Mouse (Mus musculus) adrenal gland, adult 2 months (tissue): Measurements from ENCODE around the gene Syne3. TPM values are rescaled to one million over a fixed set of nuclear protein-coding genes. Genes with fewer than 3 reads are reported as not detected.

Experiments
- DNase-seq: peaks from one replicate; pipeline ENCODE4 v3.0.0; 2021
- polyA plus RNA-seq: library from polyadenylated mRNA; depleted of rRNA; stranded (reverse); fragments of >200 nt; gene quantifications from 2 replicates; pipeline ENCODE4 v1.2.3, GENCODE M21; 2012
- total RNA-seq, 2 experiments: library from RNA; stranded (reverse); gene quantifications; 2 replicates each; pipeline ENCODE4 v1.2.3; 2021

The Syne3 gene
- total and polyA plus RNA-seq, 3 experiments: 4.3 to 16.1 (median 9.1) TPM

DNA sequence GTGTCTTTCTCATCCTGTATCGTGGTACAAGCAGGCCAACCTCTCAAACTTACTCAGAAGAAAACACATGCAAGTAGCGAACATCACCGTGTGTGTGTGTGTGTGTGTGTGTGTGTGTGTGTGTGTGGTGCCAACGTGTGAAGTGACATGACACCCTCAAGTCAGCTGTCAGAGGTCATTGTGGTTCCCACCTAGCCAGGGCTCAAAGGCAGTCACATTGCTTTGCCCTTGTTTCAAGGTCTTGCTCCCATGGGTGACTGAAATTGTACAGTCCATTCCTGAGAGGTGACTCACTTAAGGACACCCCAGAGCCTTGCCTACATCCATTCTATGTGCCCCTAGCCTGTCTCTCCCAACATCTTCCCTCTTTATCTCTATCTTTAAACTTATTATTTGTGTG, 40.0 kb downstream of the Syne3 start:
- DNase-seq: peak; percentile 39

DNA sequence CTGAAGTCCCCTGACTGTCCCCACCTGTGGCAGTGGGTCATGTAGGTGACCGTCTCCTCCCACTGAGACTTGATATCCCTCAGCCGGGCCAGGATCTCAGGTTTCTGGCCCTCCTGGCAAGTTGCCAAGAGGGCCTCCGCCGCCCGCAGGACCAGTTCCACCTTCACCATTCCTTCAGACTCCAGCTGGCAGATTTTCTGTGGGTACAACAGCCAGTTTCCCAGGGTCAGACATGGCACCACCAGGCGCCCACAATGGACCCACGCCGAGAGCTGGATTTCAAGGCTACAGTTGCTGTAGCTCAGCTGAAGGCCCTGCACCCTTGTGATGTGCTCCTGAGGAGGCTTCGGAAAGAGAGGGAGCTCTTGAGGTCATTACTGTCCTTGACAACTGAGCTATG, 40.4 kb downstream of the Syne3 start:
- peak; percentile 55 for DNase-seq

DNA sequence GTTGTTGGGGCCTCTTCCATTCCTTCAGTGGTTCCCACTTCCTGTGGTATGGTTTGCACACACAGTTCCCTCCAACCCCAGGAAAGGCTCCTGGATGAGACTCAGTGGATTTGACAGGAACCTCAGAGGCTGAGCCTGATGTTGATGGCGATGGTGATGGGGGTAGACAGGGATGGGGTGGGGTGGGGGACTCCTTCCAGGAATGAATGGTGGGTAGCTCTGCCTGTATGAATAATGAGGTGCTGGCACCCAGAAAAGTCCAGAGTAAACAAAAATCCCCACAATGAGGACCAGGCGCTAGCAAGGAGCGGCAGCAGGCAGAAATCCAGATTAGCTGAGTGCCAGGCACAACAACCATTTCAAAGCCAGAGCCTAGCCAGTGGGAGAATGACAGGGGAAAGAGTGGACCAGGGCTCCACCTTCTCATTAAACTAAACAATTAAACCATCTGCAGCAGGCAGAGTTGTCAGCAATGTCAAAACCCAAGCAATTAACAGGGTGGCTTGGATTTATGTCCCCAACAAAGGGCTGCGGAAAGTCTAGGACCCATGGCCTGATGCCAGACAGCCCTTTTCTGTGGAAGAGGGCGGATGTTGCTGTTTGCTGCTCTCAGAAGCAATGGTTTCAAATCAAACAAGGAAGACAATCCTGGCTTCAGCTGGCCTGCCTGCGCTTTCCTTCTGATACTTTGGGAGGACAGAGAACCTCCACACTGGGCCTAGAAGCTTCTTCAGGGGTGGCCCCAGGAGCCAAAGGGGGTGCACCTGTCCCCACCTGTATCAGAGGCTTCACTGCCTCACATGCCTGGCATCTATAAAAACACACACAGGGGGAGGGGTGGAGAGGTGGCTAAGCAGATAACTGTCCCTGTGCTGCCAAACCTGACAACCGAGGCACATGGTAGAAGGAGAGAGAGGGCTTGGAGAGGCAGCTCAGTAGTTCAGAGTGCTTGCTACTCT, 44.4 kb downstream of the Syne3 start:
- no peak for DNase-seq

DNA sequence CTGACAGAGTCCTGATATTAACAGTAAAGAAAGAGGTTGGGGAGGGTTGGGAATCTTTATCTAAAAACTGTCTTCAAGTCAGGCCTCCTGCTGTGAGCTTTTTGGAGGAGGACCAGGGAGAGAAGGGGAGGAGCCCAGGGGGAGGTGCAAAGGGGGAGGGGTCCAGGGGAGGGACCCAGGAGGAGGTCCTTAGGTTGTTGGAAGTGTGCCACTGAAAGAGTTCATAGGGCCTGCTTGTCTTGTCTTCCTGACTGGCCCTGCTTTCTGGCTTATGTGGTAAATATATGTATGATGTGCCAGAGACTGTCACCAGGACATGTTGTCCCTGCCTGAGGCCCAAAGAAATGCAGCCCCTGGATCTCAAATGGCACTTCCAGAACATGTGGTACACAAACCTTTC, 49.2 kb downstream of the Syne3 start:
- DNase-seq: no peak

DNA sequence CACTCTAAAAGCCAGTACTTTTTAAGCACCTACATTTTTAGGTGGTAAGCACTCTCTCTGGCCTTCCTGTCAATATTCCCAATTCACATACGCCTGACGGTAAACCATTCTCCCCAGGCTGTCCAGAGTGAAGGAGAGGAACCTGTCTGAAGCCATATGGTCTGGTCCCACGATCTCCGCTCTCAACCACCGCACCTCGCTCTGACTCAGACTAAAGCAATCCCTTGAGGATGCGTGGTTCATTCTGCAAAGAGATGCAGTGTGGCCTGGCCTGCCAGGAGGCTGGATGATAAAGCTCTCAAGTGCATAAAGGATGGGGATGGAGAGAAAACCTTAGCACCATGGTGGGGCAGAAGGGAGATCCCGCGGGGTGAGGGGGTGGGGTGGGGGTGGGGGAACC, 49.6 kb downstream of the Syne3 start:
- no peak for DNase-seq

DNA sequence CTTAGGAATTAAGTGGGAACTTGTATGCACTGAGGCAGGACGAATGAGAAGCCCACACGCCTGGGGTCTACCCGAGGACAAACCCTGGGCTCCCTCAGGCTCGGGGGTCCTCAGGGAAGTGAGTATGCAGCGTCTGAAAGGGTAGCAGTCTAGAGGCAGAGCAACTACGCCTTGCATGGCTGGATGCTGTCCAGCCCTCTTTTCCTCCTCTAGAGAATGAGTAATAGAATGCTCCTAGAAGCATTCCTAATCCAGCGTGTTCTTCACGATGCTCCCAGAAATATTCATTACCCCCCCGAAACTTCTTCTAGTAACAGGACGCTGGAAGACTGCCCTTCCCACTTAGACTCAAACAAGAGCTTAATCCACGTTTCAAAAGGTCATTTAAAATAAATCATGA, 51.3 kb downstream of the Syne3 start:
- no peak for DNase-seq

DNA sequence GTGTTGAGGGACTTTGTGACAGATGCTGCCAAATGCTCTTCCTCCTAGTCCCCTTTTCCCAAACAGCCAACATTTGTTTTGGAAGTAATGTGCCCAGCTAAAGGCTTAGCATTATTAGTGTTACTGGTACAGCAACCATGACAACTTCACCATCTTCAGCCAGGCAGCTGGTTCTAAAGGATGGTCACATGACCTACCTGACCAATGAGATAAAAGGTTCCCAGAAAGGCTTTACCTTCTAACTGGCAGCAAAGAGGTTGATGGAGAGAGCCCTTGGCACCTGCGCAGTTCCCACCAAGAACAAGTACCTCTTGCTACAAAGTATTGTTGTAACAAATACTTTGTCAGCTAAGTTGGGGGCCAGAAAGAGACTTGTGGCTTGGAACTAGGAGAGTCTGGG, 52.4 kb downstream of the Syne3 start:
- no peak for DNase-seq

DNA sequence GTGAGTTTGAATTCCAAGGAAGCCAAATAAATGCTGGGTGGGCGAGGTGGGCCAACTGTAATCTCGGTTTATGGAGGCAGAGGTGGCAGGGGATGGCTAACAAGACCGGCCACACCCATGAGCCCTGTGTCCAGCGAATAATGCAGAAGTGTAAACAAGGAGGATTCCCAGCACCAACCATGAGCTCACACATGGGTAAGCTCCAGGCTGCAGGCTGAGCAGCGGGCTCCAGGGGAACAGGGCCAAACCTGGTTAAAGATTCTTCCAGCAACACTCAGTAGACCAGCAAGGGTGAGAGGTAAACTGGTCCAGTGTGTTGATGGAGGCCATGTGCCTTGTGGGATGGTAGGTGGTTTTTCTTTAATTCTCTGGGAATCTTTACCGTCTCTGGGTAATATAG, 53.2 kb downstream of the Syne3 start:
- DNase-seq: no peak

DNA sequence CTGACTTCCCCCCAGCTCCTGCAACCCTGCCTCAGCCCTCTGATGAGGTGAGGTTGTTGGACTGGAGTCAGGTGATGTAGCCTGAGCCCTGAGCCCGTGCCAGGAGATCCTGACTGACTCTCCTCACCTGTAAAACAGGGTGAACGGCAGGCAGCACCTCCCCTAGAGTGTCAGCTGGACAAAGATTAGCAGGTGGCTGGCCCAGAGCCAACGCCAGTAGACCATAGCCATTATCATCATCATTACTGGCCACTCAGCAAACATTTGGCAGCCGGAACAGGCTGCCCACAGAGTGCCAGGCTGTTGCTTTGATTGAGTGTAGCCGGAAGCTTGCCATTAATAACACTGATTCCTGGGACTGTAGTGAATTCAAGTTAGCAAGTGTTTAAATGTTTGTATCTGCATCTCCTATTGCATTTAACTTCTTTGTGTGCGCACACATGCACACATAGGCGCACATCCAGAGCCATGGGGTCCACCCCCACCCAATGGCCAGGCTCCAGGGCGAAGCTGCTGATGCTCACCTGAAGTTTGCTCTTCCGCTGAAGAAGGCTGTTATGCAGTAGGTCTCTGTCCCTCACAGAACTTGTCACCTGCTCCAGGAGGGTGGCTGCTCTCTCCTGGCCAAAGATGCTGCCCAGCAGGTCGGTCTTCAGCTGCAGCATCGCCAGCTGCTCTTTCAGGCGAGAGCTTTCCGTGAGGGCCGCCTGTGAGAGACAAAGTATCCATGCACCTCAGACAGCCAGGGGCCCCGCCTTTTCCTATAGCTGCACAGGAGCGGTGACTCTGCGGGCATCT, 54.4 kb downstream of the Syne3 start:
- DNase-seq: no peak

DNA sequence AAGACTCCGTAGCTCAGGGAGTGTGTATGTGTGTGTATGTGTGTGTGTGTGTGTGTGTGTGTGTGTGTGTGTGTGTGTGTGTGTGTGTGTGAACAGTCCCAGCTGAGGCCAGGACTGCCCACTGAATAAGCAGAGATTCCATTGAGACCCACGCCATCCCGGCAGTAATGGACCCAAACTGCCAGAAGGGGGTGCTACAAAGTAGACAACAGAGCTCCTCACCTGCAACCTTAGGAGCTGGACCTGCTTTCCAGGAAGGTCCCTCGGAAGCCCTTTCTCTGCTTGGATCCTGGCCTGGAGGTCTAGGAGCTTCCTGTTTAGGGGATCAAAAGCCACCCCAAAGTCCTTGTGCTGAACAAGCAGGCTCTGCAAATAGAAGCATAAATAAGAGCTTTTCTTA, 55.7 kb downstream of the Syne3 start:
- DNase-seq: peak; percentile 63

DNA sequence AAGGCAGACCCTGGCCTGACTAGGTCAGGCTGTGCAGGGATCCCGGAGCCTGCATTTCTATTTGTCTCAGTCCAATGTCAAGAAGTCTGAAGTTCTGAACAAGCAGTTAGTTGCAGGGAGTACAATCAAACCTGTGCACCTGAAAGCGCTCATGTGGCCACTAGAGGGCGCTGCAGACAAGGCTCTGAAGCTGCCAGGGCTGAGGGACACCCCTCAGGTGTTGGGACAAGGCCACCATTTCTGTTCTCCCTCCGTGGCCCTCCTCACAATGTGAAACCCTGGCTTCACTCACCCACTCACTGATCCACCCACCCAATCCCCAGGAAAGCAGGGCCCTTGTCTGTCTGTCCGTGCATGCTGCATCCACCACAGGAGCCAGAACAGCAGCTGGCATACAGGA, 57.2 kb downstream of the Syne3 start:
- peak; percentile 70 for DNase-seq

DNA sequence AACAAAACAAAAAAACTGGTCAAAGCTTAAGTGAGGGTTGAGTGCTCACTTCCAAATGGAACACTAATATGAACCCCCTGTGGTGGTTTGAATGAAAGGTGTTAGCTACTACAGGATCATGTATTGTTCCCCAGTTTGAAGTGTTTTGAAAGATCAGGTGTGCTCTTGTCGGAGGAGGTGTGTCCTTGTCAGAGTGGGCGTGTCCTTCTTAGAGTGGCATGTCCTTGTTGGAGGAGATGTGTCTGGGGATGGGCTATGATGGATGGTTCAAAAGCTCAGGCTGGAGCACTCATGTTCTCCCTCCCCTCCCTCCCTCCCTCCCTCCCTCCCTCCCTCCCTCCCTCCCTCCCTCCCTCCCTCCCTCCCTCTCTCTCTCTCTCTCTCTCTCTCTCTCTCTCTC, 61.7 kb downstream of the Syne3 start:
- DNase-seq: no peak

DNA sequence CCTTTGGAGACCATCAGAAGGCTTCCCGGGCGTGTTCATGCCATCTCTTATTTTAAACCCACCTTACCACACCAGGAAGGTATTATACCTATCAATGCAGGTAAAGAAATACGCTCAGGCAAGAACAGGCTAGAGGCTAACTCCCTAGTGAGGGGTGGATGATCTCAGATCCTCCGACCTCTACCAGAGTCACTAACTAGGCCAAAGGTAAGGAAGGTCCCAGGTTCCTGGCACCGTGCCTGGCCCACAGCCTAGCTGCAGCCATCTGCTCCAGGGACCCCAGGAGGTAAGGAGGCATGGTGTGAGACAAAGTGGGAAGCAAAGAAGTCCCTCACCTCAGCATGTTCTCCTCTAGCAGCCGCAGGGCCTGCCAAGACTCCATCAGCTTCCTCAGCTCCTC, 63.4 kb downstream of the Syne3 start:
- no peak for DNase-seq

DNA sequence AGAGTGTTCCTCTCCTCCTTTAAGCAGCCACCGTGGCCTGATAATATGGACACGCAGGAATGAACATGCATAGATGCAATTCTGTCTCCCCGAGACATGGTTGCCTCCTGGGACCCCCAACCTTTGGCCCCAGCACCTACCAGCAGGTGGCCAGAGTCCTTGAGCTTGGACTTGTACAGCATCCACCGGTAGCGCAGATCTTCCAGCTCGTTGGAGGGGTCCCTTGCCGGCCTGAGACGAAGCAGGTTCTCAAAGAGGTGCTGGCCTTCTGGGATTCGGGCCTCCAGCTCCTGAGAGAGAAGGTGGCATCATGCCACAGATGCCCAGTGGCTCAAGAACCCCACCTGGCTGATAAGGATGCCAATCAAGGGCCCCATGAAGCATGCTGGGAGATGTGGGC, 69.1 kb downstream of the Syne3 start:
- no peak for DNase-seq

DNA sequence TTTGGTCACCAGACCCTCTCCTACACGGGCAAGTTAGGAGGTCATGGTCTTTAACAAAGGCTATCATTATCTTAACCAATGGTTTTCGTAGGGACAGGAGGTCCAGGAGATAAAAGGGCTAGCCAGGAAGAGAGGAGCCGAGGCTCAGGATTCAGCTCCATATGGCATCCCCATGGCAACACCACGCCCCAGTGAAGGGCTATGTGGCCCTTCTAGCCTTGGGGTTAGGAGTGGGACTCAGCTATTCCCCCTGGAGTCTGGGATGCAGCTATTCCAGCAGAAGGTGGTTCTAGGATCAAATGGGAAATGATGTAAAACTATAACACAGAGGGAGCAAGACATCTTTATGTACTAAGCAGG, 69.6 kb downstream of the Syne3 start:
- DNase-seq: no peak

DNA sequence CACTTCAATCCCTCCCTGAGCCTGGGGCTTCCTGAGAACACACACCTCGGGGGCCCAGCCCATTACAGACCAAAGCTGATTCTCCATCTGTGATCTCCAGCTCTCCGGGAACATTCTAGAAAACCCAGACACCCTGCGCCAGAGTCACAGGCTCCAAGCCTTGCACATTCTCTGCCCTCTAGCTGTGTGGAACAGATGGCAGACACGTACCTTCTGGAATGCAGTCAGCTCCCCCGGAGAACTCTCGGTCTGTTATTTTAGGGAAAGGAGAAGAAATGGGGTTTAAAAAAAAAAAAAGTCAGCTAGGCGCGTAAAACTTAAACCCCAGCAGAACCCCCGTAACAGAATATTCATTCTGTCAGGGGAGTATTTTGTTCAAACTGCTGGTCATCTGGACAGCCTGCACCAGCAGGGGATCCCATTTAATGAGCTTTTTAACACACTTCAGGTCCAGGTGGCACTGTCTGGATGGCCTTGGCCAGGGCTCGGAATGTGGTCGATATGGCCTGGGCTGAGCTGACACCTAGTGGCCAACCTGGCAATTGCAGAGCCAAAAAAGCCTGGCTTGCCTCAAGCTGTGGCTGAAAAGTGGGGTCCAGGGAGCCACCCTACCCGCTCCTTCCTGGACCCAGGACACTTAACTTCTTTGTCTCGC, 70.1 kb downstream of the Syne3 start:
- peak; percentile 68 for DNase-seq

DNA sequence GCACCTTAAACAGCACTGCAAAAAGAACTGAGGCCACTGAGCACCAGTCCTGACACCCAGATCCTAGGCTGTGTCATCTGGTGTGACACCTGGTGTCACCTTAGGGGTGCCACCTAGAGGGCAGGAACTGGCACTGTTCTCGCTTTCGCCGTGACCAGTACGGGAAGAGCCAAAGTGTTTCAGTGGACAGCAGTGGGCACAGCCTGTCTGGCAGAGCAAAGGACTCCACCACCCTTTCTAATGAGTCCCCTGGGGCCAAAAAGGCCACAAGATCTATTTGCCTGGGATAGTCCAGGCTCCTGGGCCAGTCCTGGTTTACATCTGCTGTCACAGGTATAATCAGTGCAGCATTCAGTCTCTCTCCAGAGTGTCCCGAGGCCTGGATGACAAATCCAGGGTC, 70.7 kb downstream of the Syne3 start:
- DNase-seq: no peak

DNA sequence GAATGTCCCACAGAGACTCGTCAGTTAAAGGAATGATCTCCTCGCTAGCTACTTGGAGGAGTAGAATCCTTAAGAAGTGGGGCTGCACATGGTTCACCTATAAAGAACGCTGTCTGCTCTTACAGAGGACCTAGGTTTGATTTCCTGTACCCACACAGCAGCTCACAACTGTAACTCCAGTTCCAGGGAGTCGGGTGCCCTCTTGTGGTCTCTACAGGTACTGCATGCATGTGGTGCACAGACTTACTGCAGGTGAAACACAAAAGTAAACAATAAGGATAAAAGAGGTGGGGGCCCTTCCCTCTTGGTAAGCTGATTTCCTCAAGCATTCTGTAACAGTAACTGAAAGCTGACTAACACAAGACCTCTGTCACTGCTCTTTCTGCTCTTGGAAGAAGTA, 73.4 kb downstream of the Syne3 start:
- no peak for DNase-seq

DNA sequence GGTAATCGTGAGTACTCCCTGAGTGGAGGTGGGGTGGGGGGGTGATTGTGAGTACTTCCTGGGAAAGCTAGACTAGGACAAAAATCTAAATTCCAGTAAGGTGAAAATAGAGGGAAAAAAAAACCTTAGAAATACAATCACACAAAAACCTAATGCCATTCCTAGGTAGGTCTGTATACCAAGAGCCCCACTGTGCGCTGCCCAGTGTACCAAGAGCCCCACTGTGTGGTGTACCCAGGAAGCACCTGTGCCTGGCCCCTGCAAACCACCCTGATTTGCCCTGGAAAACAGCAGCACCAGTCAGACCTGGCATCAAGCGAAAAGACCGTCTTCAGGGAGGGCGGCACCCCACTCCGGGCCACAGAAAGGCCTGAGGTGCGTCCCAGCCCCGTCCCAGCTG, 74.5 kb downstream of the Syne3 start:
- no peak for DNase-seq

DNA sequence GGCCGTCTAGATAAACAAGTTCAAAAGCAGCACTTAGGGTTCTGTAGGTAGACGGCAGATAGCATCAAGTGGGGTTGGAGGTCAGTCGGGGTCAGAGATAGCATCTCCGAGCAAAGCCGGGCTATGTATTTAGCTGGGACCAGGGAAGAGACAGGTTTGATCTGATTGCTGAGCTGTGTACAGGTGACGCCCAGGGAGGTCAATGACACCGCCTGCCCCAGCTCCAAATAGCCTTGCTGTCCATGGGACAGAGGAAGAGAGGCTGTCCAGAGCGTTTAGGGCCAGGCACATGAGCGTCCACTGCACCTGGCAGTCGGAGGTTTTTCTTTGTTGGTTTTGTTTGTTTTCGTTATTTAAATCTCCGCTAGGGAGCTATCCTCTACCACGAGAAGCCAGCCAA, 75.8 kb downstream of the Syne3 start:
- DNase-seq: no peak

DNA sequence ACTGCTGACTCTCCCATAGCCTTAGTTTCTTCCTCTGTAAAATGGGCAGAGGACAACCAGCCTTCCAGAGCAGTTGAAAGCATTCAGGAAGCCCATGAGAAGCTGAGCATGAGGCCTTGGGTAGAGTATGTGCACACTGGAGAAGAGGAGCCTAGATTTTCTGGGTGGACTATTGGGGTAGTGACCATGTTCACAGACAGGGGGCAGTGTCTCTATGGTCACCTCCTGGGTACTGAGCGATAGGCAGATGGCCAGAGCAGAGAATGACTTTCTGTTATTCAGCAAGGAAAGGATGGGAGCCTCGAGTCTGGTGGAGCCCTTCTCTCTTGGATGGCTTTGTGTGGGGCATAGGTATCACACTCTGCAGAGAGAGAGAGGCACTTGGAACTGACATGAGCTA, 76.4 kb downstream of the Syne3 start:
- no peak for DNase-seq

DNA sequence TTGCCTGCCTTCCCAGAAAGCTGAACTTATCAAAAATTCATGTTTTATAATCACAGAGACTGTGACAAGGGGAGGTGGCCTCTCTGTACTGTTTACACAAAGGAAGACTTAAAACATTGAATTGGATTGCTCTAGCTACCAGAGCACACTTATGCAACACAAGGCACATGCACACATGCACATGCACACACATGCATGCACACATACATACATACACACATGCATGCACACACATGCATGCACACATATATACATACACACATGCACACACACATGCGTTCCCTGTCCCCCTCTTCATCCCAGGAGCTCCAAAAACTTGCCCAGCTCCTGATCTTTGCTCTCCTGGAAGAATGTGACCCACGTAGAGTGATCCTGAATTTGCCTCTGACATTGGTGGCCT, 83.8 kb downstream of the Syne3 start:
- no peak for DNase-seq

DNA sequence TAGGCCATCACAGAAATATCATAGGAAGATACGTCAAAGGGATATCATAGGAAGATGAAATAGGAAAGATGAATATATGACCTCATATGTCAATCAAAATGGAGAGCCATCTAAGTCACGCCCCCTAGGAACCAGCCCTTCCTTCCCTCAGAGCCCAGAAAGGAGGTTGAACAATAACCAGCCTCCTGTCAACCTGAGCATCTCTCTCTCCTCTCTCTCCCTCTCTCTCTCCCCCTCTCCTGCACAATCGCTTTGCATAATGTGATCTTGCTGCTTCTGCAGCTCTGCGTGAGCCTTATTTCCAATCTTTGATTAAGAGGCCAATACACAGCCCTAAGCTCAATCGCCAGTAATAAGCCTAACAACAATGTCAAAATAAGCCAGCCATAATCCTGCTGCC, 84.6 kb downstream of the Syne3 start:
- DNase-seq: no peak
